Mouse (Mus musculus) intestine, postnatal 0 days (tissue): ENCODE results near the gene Eif3i. TPM values are rescaled to one million over a fixed set of nuclear protein-coding genes. Genes with fewer than 3 reads are reported as not detected.
"Not testable (repeated sequence)": the region's sequence is repeated elsewhere in the genome, so short reads cannot be mapped to it uniquely, and the experiment has no call there.

ENCODE experiments used
- ATAC-seq: fragments of 200-750 bp; cut with Nextera tagmentation; 2 replicates; pipeline ENCODE4 v1.8.0; 2017; ENCODE audit warnings: mild to moderate bottlenecking, moderate TSS enrichment, moderate library complexity
- H3K27ac ChIP-seq: fragments of 300-500 bp; sonication (generic); 2 replicates; pipeline ENCODE4 v1.5.1; 2014; ENCODE audit warnings: mild to moderate bottlenecking, low read depth, low read length, moderate library complexity
- H3K27me3 ChIP-seq: fragments of 300-500 bp; sonication (generic); replicated peaks from 2 replicates; pipeline ENCODE4 v1.6.1; 2014; ENCODE audit warnings: low read length, mixed read lengths; ENCODE audit not compliant: control insufficient read depth, insufficient read depth
- H3K36me3 ChIP-seq: fragments of 300-500 bp; sonication (generic); 2 replicates; pipeline ENCODE4 v1.6.1; 2014; ENCODE audit warnings: mild to moderate bottlenecking, moderate library complexity; ENCODE audit not compliant: control insufficient read depth, insufficient read depth
- H3K4me1 ChIP-seq: fragments of 300-500 bp; sonication (generic); replicated peaks from 2 replicates; pipeline ENCODE4 v1.6.1; 2014; ENCODE audit warnings: antibody characterized with exemption, low read length, mixed read lengths; ENCODE audit not compliant: control insufficient read depth, insufficient read depth
- H3K4me2 ChIP-seq: fragments of 300-500 bp; sonication (generic); replicated peaks from 2 replicates; pipeline ENCODE4 v1.6.1; 2014; ENCODE audit warnings: low read depth, mild to moderate bottlenecking, moderate library complexity
- H3K4me3 ChIP-seq: fragments of 300-500 bp; sonication (generic); 2 replicates; pipeline ENCODE4 v1.5.1; 2014; ENCODE audit warnings: low read depth, low read length
- H3K9ac ChIP-seq: fragments of 300-500 bp; sonication (generic); 2 replicates; pipeline ENCODE4 v1.6.1; 2014; ENCODE audit warnings: mild to moderate bottlenecking, low read depth, low read length
- H3K9me3 ChIP-seq: fragments of 300-500 bp; sonication (generic); 2 replicates; pipeline ENCODE4 v1.6.1; 2016; ENCODE audit warnings: mixed run types; ENCODE audit not compliant: control insufficient read depth
- CTCF ChIP-seq: sonication (generic); IDR thresholded peaks from 2 replicates; pipeline ENCODE4 v1.5.1; 2016; ENCODE audit warnings: low read depth, mild to moderate bottlenecking, control low read depth, antibody characterized with exemption, moderate library complexity
- WGBS: fragments of 180-500 bp; shearing (Covaris S2); extraction: QIAGEN DNeasy Blood & Tissue Kit; methylation state at CpG from one replicate; pipeline ENCODE4 v1.1.7; 2014; 5-methylcytosine and 5-hydroxymethylcytosine counted together
- polyA plus RNA-seq: library from polyadenylated mRNA; unstranded; fragments of >200 nt; fragmentation: Nextera tagmentation; extraction: Ambion mirVana; gene quantifications from 2 replicates; pipeline ENCODE4 v1.2.1, GENCODE M21; 2015

Gene Eif3i
- polyA plus RNA-seq, 1 experiment from 2014 or later = 144 TPM

- Histone ChIP-seq H3K9me3 (no peaks in the 10 kb centered on the region), H3K27ac (peak overlapping the region; percentile 41; the same call in 1 of the 2 replicates), H3K9ac (peak overlapping the region; percentile 57), H3K36me3 (no peaks in the 10 kb centered on the region), H3K27me3 (no peaks in the 10 kb centered on the region), H3K4me3 (peak overlapping the region; percentile 42), H3K4me1 (no peaks in the 10 kb centered on the region), H3K4me2 (peak overlapping the region; percentile 79)
- ATAC-seq = peak; percentile 44
- no peak for TF ChIP-seq CTCF
- under 1% methylated on average over 24 of the region's 24 CpGs for WGBS
Measured at GRCm38 (mm10) chr4:129555862-129556531, 44.5 kb downstream of the Eif3i start.

- Histone ChIP-seq H3K36me3 (no peaks in the 10 kb centered on the region), H3K4me2 (peak overlapping the region; percentile 79), H3K9ac (0 out of 2 replicates have a peak overlapping the region, but pooled peaks have one; percentile 57), H3K4me3 (peak overlapping the region; percentile 42), H3K4me1 (no peaks in the 10 kb centered on the region), H3K27ac (no peak overlapping the region), H3K27me3 (no peaks in the 10 kb centered on the region), H3K9me3 (no peaks in the 10 kb centered on the region)
- peak; percentile 83 for TF ChIP-seq CTCF
- 5% methylated on average over 16 of the region's 16 CpGs for WGBS
- ATAC-seq = peak; percentile 17; the same call in 1 of the 2 replicates
Measured at GRCm38 (mm10) chr4:129555421-129555861, 45.0 kb downstream of the Eif3i start.

- WGBS = 81% methylated on average over 4 of the region's 6 CpGs
- H3K4me2 ChIP-seq, H3K4me1 ChIP-seq: not testable (repeated sequence)
Measured at GRCm38 (mm10) chr4:129554512-129554911, 45.9 kb downstream of the Eif3i start.

GRCm38 (mm10) chr4:129550295-129550694 lies 50.2 kb downstream of the Eif3i start:
- no peaks in the 10 kb centered on the region for H3K4me1 ChIP-seq
- H3K4me2 ChIP-seq = no peak overlapping the region
- H3K27me3 ChIP-seq = no peaks in the 10 kb centered on the region
- H3K4me3 ChIP-seq = no peak overlapping the region
- no peak overlapping the region for H3K9ac ChIP-seq
- WGBS = 74% methylated on average over 1 of the region's 1 CpGs
- no peak for ATAC-seq
- H3K36me3 ChIP-seq = no peaks in the 10 kb centered on the region
- H3K27ac ChIP-seq = no peak overlapping the region
- H3K9me3 ChIP-seq = no peaks in the 10 kb centered on the region
- TF ChIP-seq CTCF = no peak

More at GRCm38 (mm10) chr4:129554512-129554911, 45.9 kb downstream of the Eif3i start:
- H3K36me3 ChIP-seq, ATAC-seq, H3K9ac ChIP-seq, H3K27me3 ChIP-seq, H3K27ac ChIP-seq, H3K9me3 ChIP-seq, H3K4me3 ChIP-seq: not testable (repeated sequence)

- Histone ChIP-seq H3K9ac (no peak overlapping the region), H3K4me2 (no peak overlapping the region), H3K9me3 (no peaks in the 10 kb centered on the region), H3K4me3 (no peak overlapping the region), H3K27me3 (no peaks in the 10 kb centered on the region), H3K36me3 (no peaks in the 10 kb centered on the region), H3K4me1 (no peaks in the 10 kb centered on the region), H3K27ac (no peak overlapping the region)
- no peak for ATAC-seq
- WGBS = 93% methylated on average over 2 of the region's 2 CpGs
- peak; percentile 63 for TF ChIP-seq CTCF
Measured at GRCm38 (mm10) chr4:129549306-129549705, 51.1 kb downstream of the Eif3i start.

- WGBS = 77% methylated on average over 4 of the region's 4 CpGs
- H3K27ac ChIP-seq, H3K4me3 ChIP-seq, H3K9me3 ChIP-seq, ATAC-seq, H3K4me1 ChIP-seq, H3K36me3 ChIP-seq, H3K27me3 ChIP-seq, H3K9ac ChIP-seq, H3K4me2 ChIP-seq: not testable (repeated sequence)
Measured at GRCm38 (mm10) chr4:129547631-129548030, 52.8 kb downstream of the Eif3i start.
